Mouse (Mus musculus): ENCODE data around the gene Dhrs3.

- TF ChIP-seq CTCF (IDR thresholded peaks at IDR 0.05; ENCODE audit: low read depth) (no peak), EP300 (IDR thresholded peaks at IDR 0.05; ENCODE audit: low read depth) (no peak)
Observed at GRCm38 (mm10) chr4:144928693-144929436, 36.2 kb downstream of the Dhrs3 start.
